Mouse (Mus musculus) T-cell, adult 66 days (primary cell): ENCODE data around the gene Eef1g. TPM values are rescaled to one million over a fixed set of nuclear protein-coding genes. Genes with fewer than 3 reads are reported as not detected.

Source experiments
- total RNA-seq, 2 experiments: library from RNA; stranded (reverse); gene quantifications; 3 replicates in 1 of 2; 4 replicates in 1 of 2; pipeline ENCODE4 v1.2.4; 2023

Gene Eef1g
- total RNA-seq = 100 to 1,000 TPM; 615 to 678 TPM

GRCm38 (mm10) chr19:8966590-8967372 is at the start of gene Eef1g:
Gene Eef1g, plus strand, starts transcription at chr19:8967041.

GRCm38 (mm10) chr19:8920073-8920736 is 46.6 kb upstream of the Eef1g start, which contains the start of gene B3gat3:
Gene B3gat3, plus strand, starts transcription at chr19:8920374.

GRCm38 (mm10) chr19:8929224-8930088 is 37.4 kb upstream of the Eef1g start, which contains the start of the genes Rom1 and Eml3:
Gene Rom1, minus strand, starts transcription at chr19:8929356.
Gene Eml3, plus strand, starts transcription at chr19:8929552.

GRCm38 (mm10) chr19:8941515-8942217 is 25.2 kb upstream of the Eef1g start, which contains the start of gene Mta2:
Gene Mta2, plus strand, starts transcription at chr19:8941875.

GRCm38 (mm10) chr19:8953135-8954039 is 13.5 kb upstream of the Eef1g start, which contains the start of gene Tut1:
Gene Tut1, plus strand, starts transcription at chr19:8953847.

GRCm38 (mm10) chr19:8989066-8989566 is 22.3 kb downstream of the Eef1g start, which contains the start of gene Ahnak:
Gene Ahnak, plus strand, starts transcription at chr19:8989284.

Other genes starting within 250 kb of the Eef1g start
- 100 to 1,000 TPM; 186 to 208 TPM for gene Slc3a2, start 243.7 kb upstream of the Eef1g start, total RNA-seq
- gene Wdr74, start 231.2 kb upstream of the Eef1g start, total RNA-seq = 10 to 100 TPM; 87.5 to 97.1 TPM
- 10 to 100 TPM; 11.8 to 13.2 TPM for gene 1700092M07Rik, start 226.3 kb upstream of the Eef1g start, total RNA-seq
- gene Stx5a, start 225.6 kb upstream of the Eef1g start, total RNA-seq = 100 to 1,000 TPM; 226 to 241 TPM
- gene Nxf1, start 210.0 kb upstream of the Eef1g start, total RNA-seq = 100 to 1,000 TPM; 459 to 471 TPM
- gene Tmem223, start 196.0 kb upstream of the Eef1g start, total RNA-seq = 10 to 100 TPM; 46.9 to 48.0 TPM
- gene Tmem179b, start 192.6 kb upstream of the Eef1g start, total RNA-seq = 10 to 100 TPM; 66.4 to 71.6 TPM
- 10 to 100 TPM; 13.8 to 17.4 TPM for gene Taf6l, start 180.6 kb upstream of the Eef1g start, total RNA-seq
- gene Polr2g, start 168.5 kb upstream of the Eef1g start, total RNA-seq = 10 to 100 TPM; 60.3 to 66.7 TPM
- gene Zbtb3, start 164.5 kb upstream of the Eef1g start, total RNA-seq = 1 to 10 TPM in 1 of 2 experiments, under 1 TPM in 1; 0.99 to 1.1 TPM
- 10 to 100 TPM; 30.4 to 30.6 TPM for gene Ttc9c, start 147.7 kb upstream of the Eef1g start, total RNA-seq
- gene Hnrnpul2, start 147.0 kb upstream of the Eef1g start, total RNA-seq = 100 to 1,000 TPM; 105 to 110 TPM
- 10 to 100 TPM in 1 of 2 experiments, 1 to 10 TPM in 1; 2.4 to 17.5 TPM for gene AC129217.1, start 137.3 kb upstream of the Eef1g start, total RNA-seq
- gene Bscl2, start 129.6 kb upstream of the Eef1g start, total RNA-seq = 10 to 100 TPM; 39.2 to 44.0 TPM
- not detected for gene Gng3, start 127.8 kb upstream of the Eef1g start, total RNA-seq
- gene Lrrn4cl, start 116.3 kb upstream of the Eef1g start, total RNA-seq = 1 to 10 TPM in 1 of 2 experiments, under 1 TPM in 1; 0.96 to 1.5 TPM
- 100 to 1,000 TPM; 115 to 121 TPM for gene Ubxn1, start 95.5 kb upstream of the Eef1g start, total RNA-seq
- gene Uqcc3, start 86.1 kb upstream of the Eef1g start, total RNA-seq = 10 to 100 TPM; 33.0 to 39.5 TPM
- 10 to 100 TPM; 13.4 to 24.7 TPM for gene Lbhd1, start 83.3 kb upstream of the Eef1g start, total RNA-seq
- not detected for gene Gm49403, start 83.1 kb upstream of the Eef1g start, total RNA-seq
- 10 to 100 TPM; 20.3 to 25.8 TPM for gene 1810009A15Rik, start 78.2 kb upstream of the Eef1g start, total RNA-seq
- gene Gm49416, start 78.1 kb upstream of the Eef1g start, total RNA-seq = 1 to 10 TPM; 1.9 to 4.8 TPM
- 10 to 100 TPM; 23.9 to 26.9 TPM for gene Ints5, start 74.0 kb upstream of the Eef1g start, total RNA-seq
- 100 to 1,000 TPM; 161 to 162 TPM for gene Ganab, start 69.0 kb upstream of the Eef1g start, total RNA-seq
- 10 to 100 TPM; 57.0 to 61.4 TPM for gene B3gat3, start 46.7 kb upstream of the Eef1g start, total RNA-seq
- 1 to 10 TPM; 5.8 to 6.1 TPM for gene Rom1, start 37.7 kb upstream of the Eef1g start, total RNA-seq
- gene Eml3, start 37.5 kb upstream of the Eef1g start, total RNA-seq = 10 to 100 TPM; 91.2 to 97.8 TPM
- 100 to 1,000 TPM; 206 to 212 TPM for gene Mta2, start 25.2 kb upstream of the Eef1g start, total RNA-seq
- 10 to 100 TPM; 31.6 to 34.9 TPM for gene Tut1, start 13.2 kb upstream of the Eef1g start, total RNA-seq
- 100 to 1,000 TPM; 113 to 135 TPM for gene Ahnak, start 22.2 kb downstream of the Eef1g start, total RNA-seq
- not detected for gene Scgb1a1, start 120.9 kb downstream of the Eef1g start, total RNA-seq
- 10 to 100 TPM; 12.4 to 13.2 TPM for gene Asrgl1, start 168.6 kb downstream of the Eef1g start, total RNA-seq